Mouse (Mus musculus): ENCODE data around the gene Fscn2. TPM values are rescaled to one million over a fixed set of nuclear protein-coding genes. Genes with fewer than 3 reads are reported as not detected.
"Not testable (repeated sequence)": the region's sequence is repeated elsewhere in the genome, so short reads cannot be mapped to it uniquely, and the experiment has no call there.

The Fscn2 gene
- polyA plus RNA-seq, 1 experiment from 2014 or later, result 1.1 TPM

DNA sequence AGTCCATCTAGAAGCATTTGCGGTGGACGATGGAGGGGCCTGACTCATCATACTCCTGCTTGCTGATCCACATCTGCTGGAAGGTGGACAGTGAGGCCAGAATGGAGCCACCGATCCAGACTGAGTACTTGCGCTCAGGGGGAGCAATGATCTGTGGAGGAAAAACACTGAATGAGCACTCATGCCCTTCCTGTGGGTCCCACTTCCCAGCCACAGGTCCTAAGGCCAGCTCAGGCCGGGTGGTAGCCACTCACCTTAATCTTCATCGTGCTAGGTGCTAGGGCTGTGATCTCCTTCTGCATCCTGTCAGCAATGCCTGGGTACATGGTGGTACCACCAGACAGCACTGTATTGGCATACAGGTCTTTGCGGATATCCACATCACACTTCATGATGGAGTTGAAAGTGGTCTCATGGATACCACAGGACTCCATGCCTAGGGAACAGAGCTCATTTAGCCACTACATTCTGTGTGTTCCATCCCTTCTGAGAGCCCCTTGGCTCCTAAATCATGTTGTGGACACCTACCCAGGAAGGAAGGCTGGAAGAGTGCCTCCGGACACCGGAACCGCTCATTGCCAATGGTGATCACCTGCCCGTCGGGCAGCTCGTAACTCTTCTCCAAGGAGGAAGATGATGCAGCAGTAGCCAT lies 14.8 kb upstream of the Fscn2 start:
- not testable (repeated sequence) for H3K27ac ChIP-seq (replicated peaks); H3K9me3 ChIP-seq (replicated peaks); ATAC-seq (ENCODE audit: insufficient number of reproducible peaks, low FRiP score, low TSS enrichment, low read depth); H3K36me3 ChIP-seq; H3K27me3 ChIP-seq
- Histone ChIP-seq H3K4me2 (replicated peaks) (peak overlapping the region; percentile 66), H3K9ac (peak overlapping the region; percentile 28; the same call in 1 of the 2 replicates), H3K4me1 (peaks cover 29% of the 10 kb centered on the region), H3K4me3 (replicated peaks) (peak overlapping the region; percentile 44)
- 40% methylated on average over 11 of the region's 13 CpGs for WGBS

DNA sequence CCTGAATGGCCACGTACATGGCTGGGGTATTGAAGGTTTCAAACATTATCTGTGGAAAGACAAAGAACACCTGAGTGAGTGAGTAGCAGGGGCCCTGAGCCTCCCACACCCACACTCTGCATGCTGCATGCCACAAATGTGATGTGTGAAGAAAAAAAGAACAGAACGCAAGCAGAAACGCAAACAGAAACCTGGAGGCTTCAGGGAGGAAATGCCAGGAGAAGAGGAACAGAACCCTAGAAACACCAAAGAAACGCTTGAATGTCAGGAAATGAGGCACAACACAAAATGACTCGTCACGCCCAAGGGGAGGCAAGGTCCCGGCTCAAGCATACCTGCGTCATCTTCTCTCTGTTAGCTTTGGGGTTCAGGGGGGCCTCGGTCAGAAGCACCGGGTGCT lies 14.0 kb upstream of the Fscn2 start:
- peak overlapping the region; percentile 62 for H3K9ac ChIP-seq
- no peaks in the 10 kb centered on the region for H3K27me3 ChIP-seq
- ATAC-seq (ENCODE audit: insufficient number of reproducible peaks, low FRiP score, low TSS enrichment, low read depth), result no peak
- peak overlapping the region; percentile 64 for H3K4me2 ChIP-seq (replicated peaks)
- peak overlapping the region; percentile 99 for H3K27ac ChIP-seq (replicated peaks)
- H3K9me3 ChIP-seq (replicated peaks), result no peaks in the 10 kb centered on the region
- 6% methylated on average over 10 of the region's 10 CpGs for WGBS
- H3K36me3 ChIP-seq, result peaks cover 9% of the 10 kb centered on the region
- H3K4me3 ChIP-seq (replicated peaks), result peak overlapping the region; percentile 100
- peaks cover 35% of the 10 kb centered on the region for H3K4me1 ChIP-seq

DNA sequence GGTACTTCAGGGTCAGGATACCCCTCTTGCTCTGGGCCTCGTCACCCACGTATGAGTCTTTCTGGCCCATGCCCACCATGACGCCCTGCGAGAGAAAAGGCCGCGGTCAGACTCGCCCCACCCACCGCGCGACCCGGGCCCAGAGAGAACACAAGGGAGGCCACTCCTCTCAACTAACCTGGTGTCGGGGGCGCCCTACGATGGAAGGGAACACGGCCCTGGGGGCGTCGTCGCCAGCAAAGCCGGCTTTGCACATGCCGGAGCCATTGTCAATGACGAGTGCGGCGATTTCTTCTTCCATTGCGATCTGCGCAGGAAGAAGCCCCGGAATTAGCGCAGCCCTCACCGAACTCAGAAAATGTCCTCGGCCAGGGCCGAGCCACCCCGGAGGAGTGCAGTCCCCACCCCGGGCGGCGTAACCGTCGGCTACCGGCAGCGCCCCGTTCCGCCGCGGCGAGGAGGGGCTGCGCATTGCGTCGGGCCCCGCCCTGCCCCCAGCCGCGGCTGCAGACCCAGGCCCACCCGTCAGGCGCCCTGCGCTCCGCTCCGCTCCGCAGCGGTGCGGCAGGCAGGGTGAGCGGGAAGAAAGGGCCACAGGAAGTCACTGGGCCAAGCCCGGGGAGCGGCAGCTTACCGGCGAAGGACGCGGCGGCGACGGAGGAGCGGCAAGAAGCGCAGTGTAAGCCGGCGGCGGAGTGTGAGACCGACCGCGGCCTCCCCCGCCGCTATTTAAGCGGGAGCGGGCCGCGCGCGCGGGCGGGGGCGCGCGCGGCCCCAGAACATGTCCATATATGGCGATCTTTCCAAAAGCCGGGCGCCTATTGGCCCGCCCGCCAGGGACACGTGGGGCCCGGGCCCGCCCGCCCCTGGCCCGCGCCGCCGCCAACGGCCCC lies 13.3 kb upstream of the Fscn2 start, which contains the start of gene Actg1:
TSS of gene Actg1 (minus strand) at position 752 of the 893 bp plus-strand sequence.
- no peaks in the 10 kb centered on the region for H3K9me3 ChIP-seq (replicated peaks)
- 3% methylated on average over 94 of the region's 103 CpGs for WGBS
- peaks cover 42% of the 10 kb centered on the region for H3K4me1 ChIP-seq
- H3K27me3 ChIP-seq, result no peaks in the 10 kb centered on the region
- peak; percentile 85 for ATAC-seq (ENCODE audit: insufficient number of reproducible peaks, low FRiP score, low TSS enrichment, low read depth)
- peak within 1 kb of the TSS; percentile 100 for H3K4me3 ChIP-seq (replicated peaks)
- peak within 1 kb of the TSS; percentile 99 for H3K27ac ChIP-seq (replicated peaks)
- H3K36me3 ChIP-seq, result peaks cover 9% of the 10 kb centered on the region
- peak within 1 kb of the TSS; percentile 100 for H3K9ac ChIP-seq
- H3K4me2 ChIP-seq (replicated peaks), result peak within 1 kb of the TSS; percentile 90

DNA sequence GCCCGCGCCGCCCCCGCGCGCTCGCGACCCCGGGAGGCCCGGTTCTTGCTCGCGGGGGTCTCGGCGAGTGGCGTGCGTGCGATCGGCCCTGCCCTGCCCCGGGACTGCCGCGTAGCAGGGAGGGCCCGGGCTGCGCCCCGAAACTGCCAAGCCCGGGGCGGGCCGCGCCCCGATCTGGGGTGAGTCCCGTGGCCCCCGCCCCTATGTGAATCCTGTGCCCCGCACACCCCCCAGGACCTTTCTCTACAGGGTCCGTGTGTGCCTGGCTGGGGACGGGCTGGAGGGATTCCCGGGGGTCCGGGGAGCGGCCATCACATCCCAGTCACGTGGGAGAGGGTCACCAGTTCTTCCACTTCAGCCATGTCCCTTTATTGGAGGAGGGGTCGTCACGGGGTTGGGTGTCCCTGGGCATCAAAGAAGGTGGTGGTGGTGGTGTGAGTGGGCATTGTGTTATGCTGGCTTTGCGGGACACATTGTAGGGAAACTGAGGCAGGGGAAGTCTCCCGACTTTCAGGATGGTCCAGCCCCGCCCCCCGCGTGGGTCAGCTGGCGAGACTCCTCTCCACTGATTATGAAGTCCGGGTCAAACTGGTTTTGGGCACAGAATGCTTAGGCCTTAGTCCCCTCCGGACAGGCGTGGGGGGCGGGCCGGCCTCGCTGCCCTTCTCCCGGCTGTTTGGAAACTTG lies 12.5 kb upstream of the Fscn2 start:
- H3K4me3 ChIP-seq (replicated peaks), result peak overlapping the region; percentile 100
- no peak; the same call in none of the 2 replicates for ATAC-seq (ENCODE audit: insufficient number of reproducible peaks, low FRiP score, low TSS enrichment, low read depth)
- peak overlapping the region; percentile 97 for H3K9ac ChIP-seq
- H3K4me1 ChIP-seq, result peaks cover 50% of the 10 kb centered on the region
- WGBS, result 5% methylated on average over 45 of the region's 53 CpGs
- peak overlapping the region; percentile 90 for H3K4me2 ChIP-seq (replicated peaks)
- peak overlapping the region; percentile 99 for H3K27ac ChIP-seq (replicated peaks)
- no peaks in the 10 kb centered on the region for H3K9me3 ChIP-seq (replicated peaks)
- no peaks in the 10 kb centered on the region for H3K27me3 ChIP-seq
- peaks cover 9% of the 10 kb centered on the region for H3K36me3 ChIP-seq

DNA sequence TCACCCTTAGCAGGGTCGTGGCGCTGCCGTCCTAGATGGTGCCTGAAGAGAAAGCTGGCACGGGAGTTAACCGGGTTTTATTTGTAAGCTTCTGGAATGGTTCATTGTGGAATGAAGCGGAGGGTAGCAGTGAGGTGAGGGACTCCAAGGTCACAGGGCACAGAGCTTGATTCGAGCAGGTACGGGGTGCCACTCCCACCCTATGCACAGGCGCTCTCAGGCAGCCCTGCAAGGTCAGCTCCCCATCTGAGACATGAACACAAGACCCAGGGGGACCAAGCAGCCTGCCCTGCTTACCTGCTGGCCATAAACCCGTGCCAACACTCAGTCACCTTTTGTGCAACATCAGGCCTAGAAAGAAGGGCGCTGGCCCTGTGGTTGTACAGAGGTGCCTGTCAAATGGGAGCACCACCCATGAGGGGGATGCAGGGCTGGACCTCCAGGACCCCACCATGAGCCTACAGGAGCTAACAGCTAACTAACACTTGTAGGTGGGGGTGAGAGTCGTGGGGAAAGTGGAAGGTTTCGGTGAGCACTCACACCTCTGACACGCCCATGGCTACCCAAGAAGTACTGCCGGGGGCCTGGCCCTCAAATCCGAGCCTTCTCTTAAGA lies 11.9 kb upstream of the Fscn2 start:
- peaks cover 51% of the 10 kb centered on the region for H3K4me1 ChIP-seq
- peak overlapping the region; percentile 97 for H3K9ac ChIP-seq
- WGBS, result 4% methylated on average over 16 of the region's 16 CpGs
- peaks cover 9% of the 10 kb centered on the region for H3K36me3 ChIP-seq
- no peaks in the 10 kb centered on the region for H3K27me3 ChIP-seq
- no peaks in the 10 kb centered on the region for H3K9me3 ChIP-seq (replicated peaks)
- peak overlapping the region; percentile 99 for H3K27ac ChIP-seq (replicated peaks)
- peak overlapping the region; percentile 90 for H3K4me2 ChIP-seq (replicated peaks)
- no peak for ATAC-seq (ENCODE audit: insufficient number of reproducible peaks, low FRiP score, low TSS enrichment, low read depth)
- H3K4me3 ChIP-seq (replicated peaks), result peak overlapping the region; percentile 100

DNA sequence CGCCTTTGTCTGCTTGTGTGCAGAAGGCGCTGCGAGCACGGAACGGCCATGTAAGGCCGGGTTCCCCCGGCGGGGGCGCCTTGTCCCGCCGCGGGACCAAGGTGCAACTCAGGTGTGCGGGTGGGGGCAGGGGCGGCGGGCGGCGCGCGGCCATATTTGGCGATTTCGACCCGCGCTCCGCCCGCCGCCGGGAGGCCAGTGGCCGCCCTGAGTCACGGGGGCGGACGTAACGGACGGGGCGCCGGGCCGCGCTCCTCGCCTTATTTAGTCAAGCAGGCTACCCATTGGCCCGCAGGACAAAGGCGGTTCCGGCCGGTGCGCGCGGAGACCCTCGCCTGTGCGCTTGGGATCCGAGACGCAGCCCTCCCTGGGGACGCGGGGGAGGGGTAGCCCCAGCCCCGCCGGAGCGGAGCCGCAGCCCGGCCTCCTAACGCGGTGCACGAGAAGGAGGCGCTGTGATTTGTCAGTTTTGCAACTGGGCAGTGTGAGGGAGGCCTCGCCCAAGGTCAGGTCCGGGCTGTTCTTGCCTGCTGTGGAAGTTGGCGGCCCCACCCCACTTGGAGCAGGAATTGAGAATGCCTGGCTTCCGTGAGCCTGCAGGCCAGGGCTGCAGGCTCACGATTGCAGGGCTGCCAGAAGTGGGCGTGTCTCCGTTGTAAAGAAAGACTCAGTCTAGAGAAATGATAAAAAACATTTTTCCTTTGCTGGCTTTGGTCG lies 11.2 kb upstream of the Fscn2 start:
- peak; percentile 74 for ATAC-seq (ENCODE audit: insufficient number of reproducible peaks, low FRiP score, low TSS enrichment, low read depth)
- Histone ChIP-seq H3K9me3 (replicated peaks) (no peaks in the 10 kb centered on the region), H3K27me3 (no peaks in the 10 kb centered on the region), H3K4me3 (replicated peaks) (peak overlapping the region; percentile 100), H3K9ac (peak overlapping the region; percentile 97), H3K27ac (replicated peaks) (peak overlapping the region; percentile 99), H3K36me3 (peaks cover 6% of the 10 kb centered on the region), H3K4me1 (peaks cover 48% of the 10 kb centered on the region), H3K4me2 (replicated peaks) (peak overlapping the region; percentile 90)
- 3% methylated on average over 68 of the region's 68 CpGs for WGBS

DNA sequence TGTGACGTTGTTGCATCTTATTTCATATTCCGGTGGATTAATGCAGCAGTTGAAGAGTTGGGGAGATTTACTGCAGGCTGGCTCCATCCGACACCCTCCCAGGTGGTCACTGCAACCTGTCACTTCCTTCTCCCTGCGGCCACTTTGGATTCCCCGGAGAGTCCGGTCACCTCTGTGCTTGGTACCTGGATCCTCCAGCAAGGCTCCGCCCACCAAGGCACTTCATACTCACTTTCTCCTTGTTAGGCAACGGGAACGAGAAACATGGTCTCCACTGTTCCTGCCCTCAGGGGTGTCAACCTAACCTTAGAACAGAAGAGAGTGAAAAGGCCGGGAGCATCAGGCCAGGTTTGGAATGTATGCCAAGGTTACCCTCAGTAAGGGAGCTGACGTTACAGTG lies 10.6 kb upstream of the Fscn2 start:
- no peak for ATAC-seq (ENCODE audit: insufficient number of reproducible peaks, low FRiP score, low TSS enrichment, low read depth)
- Histone ChIP-seq H3K27ac (replicated peaks) (peak overlapping the region; percentile 99), H3K36me3 (0 out of 2 replicates have a peak, but pooled peaks cover 2% of the 10 kb centered on the region), H3K9me3 (replicated peaks) (no peaks in the 10 kb centered on the region), H3K4me1 (peaks cover 45% of the 10 kb centered on the region), H3K4me3 (replicated peaks) (peak overlapping the region; percentile 100), H3K27me3 (no peaks in the 10 kb centered on the region), H3K4me2 (replicated peaks) (peak overlapping the region; percentile 90), H3K9ac (peak overlapping the region; percentile 97)
- 11% methylated on average over 11 of the region's 11 CpGs for WGBS

DNA sequence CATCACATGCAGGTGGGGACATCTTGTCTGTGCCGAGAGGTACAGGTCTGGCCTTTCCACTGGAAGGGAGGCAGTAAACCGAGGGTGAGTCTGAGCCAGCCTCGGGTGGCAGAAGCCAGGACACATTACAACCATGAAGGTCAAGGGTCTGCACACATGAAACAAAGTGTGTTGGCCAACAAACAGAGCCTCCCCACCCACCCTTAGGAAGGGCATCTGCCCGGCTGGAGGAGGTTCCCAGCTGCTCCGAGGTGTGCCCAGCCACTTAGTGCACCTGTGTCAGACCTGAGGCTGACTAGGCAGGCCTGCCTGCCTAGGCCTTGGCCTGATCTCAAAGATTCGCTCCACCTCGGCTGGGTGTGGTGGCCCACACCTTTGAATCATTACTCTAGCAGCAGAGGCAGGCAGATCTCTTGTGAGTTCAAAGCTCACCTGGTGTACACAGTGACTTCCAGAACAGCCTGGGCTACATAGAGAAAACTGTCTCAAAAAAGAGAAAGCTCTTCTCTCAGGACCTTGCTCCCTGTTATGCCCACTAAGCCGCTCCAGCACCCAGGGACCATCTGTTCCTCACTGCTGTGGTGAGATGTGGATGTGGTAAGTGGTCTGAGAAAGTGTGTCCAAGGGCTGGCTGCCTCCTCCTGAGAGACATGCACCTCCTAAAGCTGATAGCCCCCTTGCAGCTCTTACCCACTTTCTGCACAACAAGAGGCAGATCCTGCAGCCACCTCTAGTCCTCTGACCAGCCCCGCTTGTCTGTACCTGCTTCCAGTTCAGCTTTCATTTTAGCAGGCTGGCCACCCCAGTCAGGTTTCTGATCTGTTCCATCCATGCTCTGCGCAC lies 9.9 kb upstream of the Fscn2 start:
- no peak overlapping the region for H3K9ac ChIP-seq
- 85% methylated on average over 10 of the region's 10 CpGs for WGBS
- no peak overlapping the region for H3K4me3 ChIP-seq (replicated peaks)
- H3K27me3 ChIP-seq, result no peaks in the 10 kb centered on the region
- no peaks in the 10 kb centered on the region for H3K9me3 ChIP-seq (replicated peaks)
- ATAC-seq (ENCODE audit: insufficient number of reproducible peaks, low FRiP score, low TSS enrichment, low read depth), result no peak
- peak overlapping the region; percentile 99 for H3K27ac ChIP-seq (replicated peaks)
- H3K36me3 ChIP-seq, result 0 out of 2 replicates have a peak, but pooled peaks cover 2% of the 10 kb centered on the region
- peaks cover 45% of the 10 kb centered on the region for H3K4me1 ChIP-seq
- no peak overlapping the region for H3K4me2 ChIP-seq (replicated peaks)

DNA sequence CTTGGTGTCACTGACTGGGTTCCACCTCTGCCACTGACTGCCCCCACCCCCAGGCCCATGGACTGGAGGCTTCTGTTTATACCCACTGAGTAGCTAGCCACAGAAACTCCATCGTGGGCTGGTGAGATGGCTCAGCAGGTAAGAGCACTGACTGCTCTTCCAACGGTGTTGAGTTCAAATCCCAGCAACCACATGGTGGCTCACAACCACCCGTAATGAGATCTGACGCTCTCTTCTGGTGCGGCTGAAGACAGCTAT lies 9.3 kb upstream of the Fscn2 start:
- H3K9ac ChIP-seq; H3K4me3 ChIP-seq (replicated peaks); H3K36me3 ChIP-seq; ATAC-seq (ENCODE audit: insufficient number of reproducible peaks, low FRiP score, low TSS enrichment, low read depth); H3K27ac ChIP-seq (replicated peaks); H3K27me3 ChIP-seq; H3K9me3 ChIP-seq (replicated peaks); H3K4me2 ChIP-seq (replicated peaks): not testable (repeated sequence)
- H3K4me1 ChIP-seq, result peaks cover 45% of the 10 kb centered on the region
- 85% methylated on average over 5 of the region's 5 CpGs for WGBS

Measured in embryonic facial prominence, embryonic 15.5 days (tissue).